Mouse (Mus musculus) urinary bladder, postnatal 4 days (tissue): ENCODE data around the gene Glrx5.

Source experiments
- DNase-seq, 2 experiments: peaks; one replicate each; pipeline ENCODE4 v3.0.0; 2021 to 2022; ENCODE audit warnings: low spot score in 2 of 2

The Glrx5 gene

GRCm38 (mm10) chr12:105032147-105032831, at the start of gene Glrx5:
Gene Glrx5 (plus strand): TSS chr12:105032688.
- DNase-seq, result peak; percentile 98 to 99

DNA sequence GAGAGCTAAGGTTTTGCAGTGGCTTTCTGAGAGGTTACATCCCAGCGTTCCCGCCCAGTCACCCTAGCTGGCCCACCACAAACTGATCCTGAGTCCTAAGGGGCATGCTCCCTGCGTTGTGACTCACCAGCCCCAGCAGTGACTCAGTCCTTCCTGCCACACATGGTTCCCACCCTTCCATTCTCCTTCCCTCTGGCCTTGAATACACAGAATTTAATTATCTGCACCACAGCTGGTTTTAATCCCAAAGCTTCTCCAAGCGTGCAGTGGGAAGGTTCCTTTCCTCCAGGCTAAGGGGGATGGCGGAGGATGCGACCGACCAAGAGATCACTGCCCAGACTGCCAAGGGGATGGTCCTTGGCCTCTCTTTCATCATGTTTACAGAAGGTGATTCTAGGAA, 49.0 kb upstream of the Glrx5 start:
- DNase-seq, result no peak

DNA sequence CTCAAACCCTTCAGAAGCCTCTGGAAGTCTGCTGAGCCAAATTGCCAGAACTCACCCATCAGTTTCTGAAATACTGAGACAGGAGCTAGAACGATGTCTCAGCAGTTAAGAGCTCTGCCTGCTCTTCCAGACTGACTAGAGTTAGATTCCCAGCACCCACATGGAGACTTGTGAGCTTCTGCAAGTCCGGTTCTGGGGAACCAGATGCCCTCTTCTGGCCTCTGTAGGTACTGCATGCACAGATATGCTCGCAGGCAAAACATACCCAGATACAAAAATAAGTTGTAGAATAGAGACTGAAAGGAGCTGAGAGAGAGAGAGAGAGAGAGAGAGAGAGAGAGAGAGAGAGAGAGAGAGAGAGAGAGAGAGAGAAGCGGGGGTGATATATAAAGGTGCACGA, 47.4 kb upstream of the Glrx5 start:
- DNase-seq, result no peak

- DNase-seq, result no peak
These were observed 46.5 kb upstream of the Glrx5 start for GRCm38 (mm10) chr12:104986001-104986400.

DNA sequence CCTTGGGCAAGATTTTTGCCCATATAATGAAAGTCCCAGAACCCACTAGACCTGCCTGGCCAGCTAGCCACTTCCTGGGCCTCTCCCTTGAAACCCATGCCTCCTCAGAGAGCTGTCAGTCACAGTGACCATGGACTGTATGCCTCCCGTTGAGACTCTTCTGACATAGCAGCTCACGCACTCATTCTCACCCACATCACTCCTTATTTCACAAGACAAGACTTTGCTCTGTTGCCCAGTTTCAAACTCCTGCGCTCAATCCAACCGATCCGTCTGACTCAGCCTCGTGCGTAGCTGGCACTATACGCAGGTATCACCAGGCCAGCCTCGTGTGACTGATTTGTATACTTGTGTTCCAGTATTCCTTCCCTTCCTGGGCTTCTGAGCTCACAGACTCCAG, 45.7 kb upstream of the Glrx5 start:
- DNase-seq, result no peak

DNA sequence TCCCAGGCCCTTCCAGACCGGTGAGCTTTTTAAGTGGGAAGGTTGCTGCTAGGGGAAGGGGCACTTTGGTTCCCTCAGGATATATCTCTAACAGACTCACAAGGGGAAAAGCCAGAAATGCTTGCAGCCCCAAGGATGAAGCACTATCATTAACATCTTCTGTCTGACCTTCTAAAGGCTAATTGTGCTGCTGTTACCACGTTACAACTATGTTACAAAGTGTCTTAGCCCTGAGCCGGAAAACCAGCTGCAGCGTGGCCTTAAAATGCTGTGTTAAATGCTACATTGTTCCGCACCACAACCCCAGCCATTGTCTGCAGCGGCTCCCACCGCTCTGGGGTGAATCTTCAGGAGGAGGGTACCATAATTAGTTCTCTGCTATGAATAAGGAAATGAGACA, 44.6 kb upstream of the Glrx5 start:
- DNase-seq, result no peak

GRCm38 (mm10) chr12:104990741-104991454, 41.6 kb upstream of the Glrx5 start:
- no peak for DNase-seq

DNA sequence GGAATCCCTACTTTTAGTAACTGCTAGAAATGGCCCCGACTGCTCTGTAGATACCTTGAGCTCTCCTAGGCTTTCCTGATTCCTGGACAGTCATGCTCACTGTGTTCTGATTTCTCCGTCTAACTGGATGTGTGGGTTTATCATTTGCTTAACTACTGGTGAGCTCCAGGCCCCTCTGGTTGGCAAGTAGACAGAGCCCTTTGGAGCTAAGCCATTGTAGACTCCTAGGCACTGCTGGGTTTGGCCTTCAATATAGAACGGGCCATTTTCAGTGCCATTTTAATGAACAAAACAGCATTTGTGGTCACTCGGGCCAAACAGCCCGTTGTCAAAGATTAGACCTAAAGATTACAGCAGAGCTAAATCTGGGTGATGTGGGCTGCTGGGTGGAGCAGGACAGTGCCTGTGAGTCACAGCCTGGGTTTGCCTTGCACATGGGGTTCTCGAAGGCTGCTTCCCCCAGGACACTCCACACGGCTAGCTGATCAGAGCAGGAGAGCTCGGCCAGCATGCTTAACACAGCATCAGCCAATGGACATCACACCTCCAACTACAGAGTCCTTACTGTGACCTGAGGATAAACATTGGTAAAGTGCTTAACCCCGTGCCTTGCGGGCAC, 40.3 kb upstream of the Glrx5 start:
- no peak for DNase-seq

DNA sequence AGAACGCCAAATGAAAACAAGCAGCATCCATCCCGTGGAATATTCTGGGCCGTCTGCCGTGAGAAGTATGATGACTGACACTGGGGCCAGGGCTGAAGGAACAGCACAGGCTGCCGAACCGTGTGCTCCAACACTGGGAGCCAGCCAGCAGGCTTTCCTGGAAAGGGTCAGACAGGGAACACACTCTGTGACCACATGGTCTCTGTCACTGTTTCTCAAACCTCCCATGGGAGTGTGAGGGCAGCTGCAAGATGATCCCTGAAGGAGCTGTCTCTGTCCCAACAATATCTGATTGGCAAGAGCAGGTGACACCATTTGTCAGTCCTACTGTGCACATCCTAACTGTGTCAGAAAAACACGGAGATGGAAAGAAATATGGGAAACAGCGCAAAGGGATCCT, 39.6 kb upstream of the Glrx5 start:
- no peak for DNase-seq

DNA sequence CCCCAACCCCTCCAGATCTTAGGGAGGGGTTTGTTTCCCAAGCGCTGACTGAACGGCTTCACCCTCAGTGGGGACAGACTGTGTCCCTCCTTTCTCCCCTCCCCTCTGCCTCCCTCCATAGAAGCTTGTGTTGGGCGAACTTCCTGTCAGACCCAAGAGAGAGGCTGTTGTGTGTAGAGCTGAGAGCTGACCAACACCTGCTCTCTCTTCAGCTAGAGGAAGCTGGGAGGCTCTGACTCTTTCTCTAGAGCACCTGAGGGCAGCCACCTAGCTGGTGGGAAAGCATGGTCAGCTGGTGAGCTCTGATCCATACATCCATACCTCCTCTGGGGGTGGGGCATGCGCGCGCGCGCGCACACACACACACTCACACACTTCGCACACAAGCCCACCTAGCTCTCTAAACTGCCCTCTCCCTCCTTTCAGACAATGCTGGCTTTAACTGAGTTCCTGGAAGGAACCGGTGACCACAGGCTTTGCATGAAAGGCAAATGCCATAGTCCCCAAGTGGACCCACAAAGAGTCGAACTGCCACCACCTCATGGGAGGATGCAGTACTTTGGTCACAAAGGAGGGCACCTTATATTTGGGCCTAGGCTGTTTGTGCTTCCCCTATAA, 37.1 kb upstream of the Glrx5 start:
- no peak for DNase-seq

DNA sequence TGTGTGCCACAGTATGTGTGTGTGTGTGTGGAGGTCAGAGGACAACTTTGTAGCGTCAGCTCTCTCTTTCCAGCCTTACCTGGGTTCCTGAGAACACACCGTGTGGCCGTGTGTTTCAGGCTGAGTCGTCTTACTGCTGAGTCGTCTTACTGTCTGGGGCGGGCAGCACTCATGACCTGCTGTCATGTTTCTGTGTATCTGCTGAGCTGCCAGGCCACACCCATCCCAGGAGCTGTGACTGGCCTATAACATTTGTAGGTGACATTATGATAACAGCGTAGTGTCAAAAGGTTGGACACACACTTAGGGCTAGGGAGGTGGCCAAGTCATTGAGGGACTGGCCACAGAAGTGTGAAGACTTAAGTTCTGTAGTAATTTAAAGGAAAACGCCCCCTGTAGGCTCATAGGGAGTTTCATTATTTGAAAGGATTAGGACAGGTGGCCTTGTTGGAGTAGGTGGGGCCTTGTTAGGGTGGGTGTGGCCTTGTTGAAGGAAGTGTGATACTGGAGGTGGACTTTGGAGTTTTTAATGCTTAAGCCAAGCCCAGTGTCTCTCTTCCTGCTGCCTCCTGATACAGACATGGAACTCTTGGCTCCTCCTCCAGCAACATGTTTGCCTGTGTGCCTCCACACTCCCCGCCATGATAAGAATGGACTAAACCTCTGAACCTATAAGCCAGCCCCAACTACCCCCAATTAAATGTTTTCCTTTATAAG, 36.3 kb upstream of the Glrx5 start:
- no peak for DNase-seq

GRCm38 (mm10) chr12:104997159-104997558, 35.3 kb upstream of the Glrx5 start:
- DNase-seq, result no peak

GRCm38 (mm10) chr12:104997641-104998293, 34.7 kb upstream of the Glrx5 start:
- no peak for DNase-seq

- DNase-seq, result no peak
These were observed 33.9 kb upstream of the Glrx5 start for GRCm38 (mm10) chr12:104998541-104998940.

GRCm38 (mm10) chr12:104999171-104999570, 33.3 kb upstream of the Glrx5 start:
- no peak for DNase-seq

DNA sequence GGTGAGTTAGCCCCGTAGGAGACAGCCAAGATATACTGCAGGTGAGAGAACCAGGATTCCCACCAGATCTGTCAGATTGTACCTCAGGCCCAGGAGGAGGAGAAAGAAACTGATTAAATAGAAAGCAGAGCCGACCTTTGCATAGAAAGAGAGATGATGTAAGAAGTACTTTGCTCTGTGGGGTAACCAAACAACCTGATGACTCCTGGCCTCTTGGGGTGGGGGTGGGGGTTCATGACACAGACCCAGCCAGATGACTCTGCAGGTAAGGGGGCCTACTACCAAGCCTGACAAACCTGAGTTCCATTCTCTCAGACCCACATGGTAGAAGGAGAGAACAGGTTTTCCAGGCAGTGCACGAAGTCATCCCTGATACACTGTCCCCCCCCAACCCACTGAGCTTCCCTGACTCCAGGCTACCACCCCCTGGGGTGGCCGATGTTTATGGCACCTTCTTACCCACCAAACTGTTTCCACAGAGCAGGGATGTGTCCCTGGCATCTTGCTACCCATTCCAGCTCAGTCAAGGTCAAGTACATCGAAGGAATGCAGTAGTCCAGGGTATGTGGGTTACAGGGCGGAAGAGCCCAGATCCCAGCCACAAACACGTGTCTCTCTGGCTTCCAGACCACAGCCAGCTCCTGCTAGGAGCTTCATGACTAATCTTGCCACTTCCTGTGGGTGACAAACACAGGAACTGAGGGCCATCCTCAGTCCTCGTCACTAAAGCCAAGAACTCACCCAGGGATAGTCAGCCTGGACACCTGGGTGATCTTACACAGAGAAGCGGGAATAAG, 31.8 kb upstream of the Glrx5 start:
- DNase-seq, result no peak

- DNase-seq, result no peak
These were observed 31.2 kb upstream of the Glrx5 start for GRCm38 (mm10) chr12:105001317-105001716.

DNA sequence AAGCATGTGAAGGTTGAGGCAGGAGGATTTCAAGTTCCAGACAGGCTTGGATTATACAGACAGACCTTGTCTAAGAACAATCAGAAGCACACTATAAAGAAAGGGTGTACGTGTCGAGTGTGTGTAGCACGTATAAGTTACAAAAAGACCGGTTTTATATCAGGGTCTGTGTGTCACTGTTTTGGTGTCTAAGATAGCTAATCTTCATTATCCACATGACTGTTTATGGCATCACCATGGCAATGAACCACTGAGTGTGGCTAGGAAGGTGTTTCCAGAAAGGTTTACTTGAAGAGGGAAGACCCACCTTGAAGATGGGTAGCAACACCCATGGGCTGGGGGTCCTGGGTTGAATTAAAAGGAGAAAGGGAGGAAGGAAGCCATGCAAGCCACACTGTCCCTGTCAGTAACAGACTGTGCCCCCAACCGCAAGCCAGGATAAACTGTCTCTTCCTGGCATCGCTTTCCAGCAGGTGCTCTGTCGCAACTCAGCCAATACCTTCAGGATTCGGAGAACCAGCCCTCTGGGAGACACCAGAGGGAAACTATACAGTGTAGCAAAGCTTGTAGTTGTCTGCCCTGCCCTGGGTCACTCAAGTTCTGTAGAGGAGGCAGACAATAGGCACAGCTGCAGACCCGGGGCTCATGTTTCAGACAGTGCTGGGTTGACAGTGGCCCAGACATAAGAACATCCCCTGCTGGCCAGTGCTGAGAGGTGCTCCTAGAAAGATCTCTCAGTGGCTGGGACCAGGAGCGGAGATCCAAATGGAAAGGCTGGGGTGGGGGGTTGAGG, 30.0 kb upstream of the Glrx5 start:
- no peak for DNase-seq

DNA sequence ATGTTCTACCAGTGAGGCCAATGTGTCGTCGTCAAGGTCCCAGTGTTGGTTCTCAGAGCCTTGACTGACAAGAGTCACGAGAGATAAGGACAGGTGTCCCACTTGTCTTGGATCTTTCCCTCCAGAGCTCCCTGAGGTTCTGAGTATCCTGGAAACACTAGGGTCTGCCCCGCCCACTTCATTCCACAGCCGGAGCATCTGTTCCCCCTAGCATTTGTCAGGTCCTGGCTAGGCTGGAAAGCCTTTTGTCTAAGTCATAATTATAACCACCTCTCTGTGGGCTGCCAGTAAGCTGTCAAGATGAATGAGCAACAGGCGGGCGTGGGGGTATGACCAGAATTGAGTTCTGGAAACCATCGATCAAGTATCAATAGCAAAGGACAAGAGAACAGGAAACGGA, 29.3 kb upstream of the Glrx5 start:
- DNase-seq, result no peak

DNA sequence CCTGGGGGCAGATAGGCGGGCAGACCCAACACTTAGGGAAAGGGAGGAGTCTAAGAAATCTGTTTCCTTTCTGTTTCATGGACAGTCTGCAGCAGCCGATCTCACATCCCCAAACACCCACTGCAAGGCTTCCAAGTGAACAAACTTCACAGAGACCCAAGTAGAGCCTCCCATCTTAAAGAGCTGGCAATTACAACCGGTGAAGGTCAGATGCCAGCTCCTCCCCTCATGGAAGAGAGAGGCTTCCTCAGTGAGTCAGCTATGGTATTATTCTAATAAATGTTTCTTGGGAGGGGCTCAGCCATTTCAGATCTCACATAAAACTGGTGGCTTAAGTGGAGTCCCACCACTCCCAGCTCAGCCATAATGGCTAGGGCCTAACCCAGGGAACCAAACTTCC, 28.8 kb upstream of the Glrx5 start:
- no peak for DNase-seq
